Mouse (Mus musculus) layer of hippocampus, adult 9-11 months (tissue): Measurements from ENCODE around the gene Gm9833.
A peak's percentile ranks its signal among the peaks of the same experiment; 100 is the strongest.

Experiments
- DNase-seq: peaks from one replicate; pipeline ENCODE4 v3.0.0; 2022

The Gm9833 gene

GRCm38 (mm10) chr3:10123615-10124014, 35.7 kb downstream of the Gm9833 start:
- no peak for DNase-seq

GRCm38 (mm10) chr3:10124071-10124470, 36.2 kb downstream of the Gm9833 start:
- DNase-seq, result no peak

GRCm38 (mm10) chr3:10125301-10125700, 37.4 kb downstream of the Gm9833 start:
- DNase-seq, result no peak

GRCm38 (mm10) chr3:10126036-10126435, 38.1 kb downstream of the Gm9833 start:
- no peak for DNase-seq

GRCm38 (mm10) chr3:10126502-10126901, 38.6 kb downstream of the Gm9833 start:
- DNase-seq, result no peak

GRCm38 (mm10) chr3:10126952-10127351, 39.0 kb downstream of the Gm9833 start:
- peak; percentile 90 for DNase-seq

DNA sequence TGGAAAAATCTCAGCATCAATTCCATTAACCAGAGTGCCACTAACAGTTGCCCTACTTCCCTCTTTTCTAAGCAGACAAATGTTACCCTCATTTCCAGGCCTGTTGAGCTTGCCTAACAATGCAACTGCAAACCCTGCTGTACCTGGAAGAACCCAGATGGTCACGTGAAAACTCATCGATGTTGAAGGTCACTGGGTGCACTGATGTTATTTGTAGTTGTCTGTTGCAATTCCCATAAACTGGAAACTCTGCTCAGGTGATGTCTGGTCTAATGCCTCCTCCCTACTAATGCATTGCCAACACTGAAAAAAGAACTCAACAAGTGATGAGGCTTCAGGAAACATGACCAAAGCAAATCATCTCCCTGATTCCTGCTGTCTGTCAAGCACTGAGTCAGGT, 39.6 kb downstream of the Gm9833 start:
- no peak for DNase-seq
